Mouse (Mus musculus): ENCODE results near the gene Ccdc50. TPM values are rescaled to one million over a fixed set of nuclear protein-coding genes. Genes with fewer than 3 reads are reported as not detected.

The Ccdc50 gene
- polyA plus RNA-seq, 1 experiment from 2014 or later, result 40.7 TPM

GRCm38 (mm10) chr16:27389534-27390282, 1.0 kb downstream of the Ccdc50 start:
- peak overlapping the region; percentile 91; the same call in 1 of the 2 replicates for H3K27ac ChIP-seq (ENCODE audit: low read depth, low read length)
- peaks cover 7% of the 10 kb centered on the region for H3K4me1 ChIP-seq (replicated peaks; ENCODE audit: control insufficient read depth, insufficient read depth, low read length)
- H3K9me3 ChIP-seq (ENCODE audit: control insufficient read depth, low read length), result no peaks in the 10 kb centered on the region
- H3K4me3 ChIP-seq (ENCODE audit: low read depth, low read length), result peak overlapping the region; percentile 91
- H3K27me3 ChIP-seq (replicated peaks; ENCODE audit: control insufficient read depth, insufficient read depth, low read length), result no peaks in the 10 kb centered on the region
- H3K4me2 ChIP-seq, result peak overlapping the region; percentile 77
- H3K9ac ChIP-seq (ENCODE audit: low read depth, low read length), result peak overlapping the region; percentile 95
- ATAC-seq (replicated peaks; ENCODE audit: low FRiP score) (0 out of 2 replicates have a peak, but pooled peaks have one; percentile 14), DNase-seq (ENCODE audit: low spot score) (peak; percentile 34)
- no peaks in the 10 kb centered on the region for H3K36me3 ChIP-seq (ENCODE audit: control insufficient read depth, insufficient read depth, low read length)
- 36% methylated on average over 7 of the region's 7 CpGs for whole genome bisulfite sequencing

GRCm38 (mm10) chr16:27390306-27390705, 1.6 kb downstream of the Ccdc50 start:
- Histone ChIP-seq H3K4me3 (ENCODE audit: low read depth, low read length) (peak overlapping the region; percentile 91), H3K9me3 (ENCODE audit: control insufficient read depth, low read length) (no peaks in the 10 kb centered on the region), H3K27me3 (replicated peaks; ENCODE audit: control insufficient read depth, insufficient read depth, low read length) (no peaks in the 10 kb centered on the region), H3K36me3 (ENCODE audit: control insufficient read depth, insufficient read depth, low read length) (no peaks in the 10 kb centered on the region), H3K27ac (ENCODE audit: low read depth, low read length) (no peak overlapping the region), H3K4me2 (peak overlapping the region; percentile 77), H3K9ac (ENCODE audit: low read depth, low read length) (peak overlapping the region; percentile 95), H3K4me1 (replicated peaks; ENCODE audit: control insufficient read depth, insufficient read depth, low read length) (peaks cover 7% of the 10 kb centered on the region)
- ATAC-seq (replicated peaks; ENCODE audit: low FRiP score) (no peak), DNase-seq (ENCODE audit: low spot score) (no peak)
- WGBS, result 87% methylated on average over 4 of the region's 4 CpGs

DNA sequence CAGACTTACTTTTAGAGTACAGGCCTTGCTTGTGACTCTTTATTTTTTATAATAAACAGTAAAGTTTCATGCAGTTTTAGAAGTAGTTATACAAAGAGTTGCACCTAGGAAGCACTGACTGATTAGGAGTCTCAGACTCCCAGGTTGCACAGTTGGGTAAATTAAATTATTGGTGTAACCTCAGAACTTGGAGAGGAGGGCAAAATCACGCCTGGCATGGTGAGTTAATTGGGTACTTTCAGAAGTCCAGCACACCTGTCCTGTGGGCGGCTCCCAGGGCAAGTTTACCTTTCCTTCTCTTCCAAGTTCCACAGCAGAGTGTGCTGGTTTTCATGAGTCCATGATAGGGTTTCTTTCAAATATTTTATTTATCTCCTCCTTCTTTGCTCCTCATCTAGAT, 3.2 kb downstream of the Ccdc50 start:
- H3K36me3 ChIP-seq (ENCODE audit: control insufficient read depth, insufficient read depth, low read length), result no peaks in the 10 kb centered on the region
- H3K4me3 ChIP-seq (ENCODE audit: low read depth, low read length), result no peak overlapping the region
- no peaks in the 10 kb centered on the region for H3K9me3 ChIP-seq (ENCODE audit: control insufficient read depth, low read length)
- no peaks in the 10 kb centered on the region for H3K27me3 ChIP-seq (replicated peaks; ENCODE audit: control insufficient read depth, insufficient read depth, low read length)
- peaks cover 7% of the 10 kb centered on the region for H3K4me1 ChIP-seq (replicated peaks; ENCODE audit: control insufficient read depth, insufficient read depth, low read length)
- H3K9ac ChIP-seq (ENCODE audit: low read depth, low read length), result no peak overlapping the region
- no peak for ATAC-seq (replicated peaks; ENCODE audit: low FRiP score)
- no peak for DNase-seq (ENCODE audit: low spot score)
- no peak overlapping the region for H3K27ac ChIP-seq (ENCODE audit: low read depth, low read length)
- H3K4me2 ChIP-seq, result no peak overlapping the region
- WGBS, result 92% methylated on average over 2 of the region's 2 CpGs

- no peak overlapping the region for H3K4me3 ChIP-seq (ENCODE audit: low read depth, low read length)
- WGBS, result 83% methylated on average over 4 of the region's 4 CpGs
- no peaks in the 10 kb centered on the region for H3K27me3 ChIP-seq (replicated peaks; ENCODE audit: control insufficient read depth, insufficient read depth, low read length)
- no peak overlapping the region for H3K9ac ChIP-seq (ENCODE audit: low read depth, low read length)
- DNase-seq (ENCODE audit: low spot score), result no peak
- H3K4me2 ChIP-seq, result no peak overlapping the region
- H3K27ac ChIP-seq (ENCODE audit: low read depth, low read length), result no peak overlapping the region
- ATAC-seq (replicated peaks; ENCODE audit: low FRiP score), result no peak
- no peaks in the 10 kb centered on the region; the same call in 1 of the 2 replicates for H3K4me1 ChIP-seq (replicated peaks; ENCODE audit: control insufficient read depth, insufficient read depth, low read length)
- no peaks in the 10 kb centered on the region for H3K9me3 ChIP-seq (ENCODE audit: control insufficient read depth, low read length)
- no peaks in the 10 kb centered on the region; the same call in 1 of the 2 replicates for H3K36me3 ChIP-seq (ENCODE audit: control insufficient read depth, insufficient read depth, low read length)
These were observed 6.8 kb downstream of the Ccdc50 start for GRCm38 (mm10) chr16:27395251-27396037.

DNA sequence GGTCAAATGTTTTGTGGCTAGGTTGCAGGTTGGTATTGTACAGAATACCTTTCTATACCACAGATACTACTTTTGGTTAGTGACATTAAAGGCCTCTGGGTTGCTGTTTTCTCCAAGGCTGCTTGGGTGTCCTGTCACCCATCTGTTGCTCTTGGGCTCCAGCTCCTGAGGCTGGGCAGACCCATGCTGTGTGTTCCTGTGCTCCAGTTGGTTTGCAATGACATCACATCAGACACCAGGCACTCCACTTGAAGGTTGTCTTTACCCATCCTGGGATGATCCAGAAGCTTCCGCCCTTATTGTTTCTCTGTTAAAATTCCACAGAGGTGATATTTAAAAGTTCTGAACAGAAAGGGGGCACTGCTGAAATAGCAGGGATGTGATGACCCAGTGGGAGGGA, 8.3 kb downstream of the Ccdc50 start:
- WGBS, result 91% methylated on average over 1 of the region's 1 CpGs
- H3K9me3 ChIP-seq (ENCODE audit: control insufficient read depth, low read length), result no peaks in the 10 kb centered on the region
- ATAC-seq (replicated peaks; ENCODE audit: low FRiP score), result no peak

GRCm38 (mm10) chr16:27399026-27399718, 10.5 kb downstream of the Ccdc50 start:
- WGBS, result 77% methylated on average over 3 of the region's 3 CpGs
- no peaks in the 10 kb centered on the region for H3K27me3 ChIP-seq (replicated peaks; ENCODE audit: control insufficient read depth, insufficient read depth, low read length)
- no peaks in the 10 kb centered on the region for H3K4me1 ChIP-seq (replicated peaks; ENCODE audit: control insufficient read depth, insufficient read depth, low read length)
- no peak overlapping the region for H3K27ac ChIP-seq (ENCODE audit: low read depth, low read length)
- no peak overlapping the region for H3K9ac ChIP-seq (ENCODE audit: low read depth, low read length)
- DNase-seq (ENCODE audit: low spot score) (no peak), ATAC-seq (replicated peaks; ENCODE audit: low FRiP score) (no peak)
- no peak overlapping the region for H3K4me2 ChIP-seq
- H3K9me3 ChIP-seq (ENCODE audit: control insufficient read depth, low read length), result no peaks in the 10 kb centered on the region
- H3K4me3 ChIP-seq (ENCODE audit: low read depth, low read length), result no peak overlapping the region
- H3K36me3 ChIP-seq (ENCODE audit: control insufficient read depth, insufficient read depth, low read length), result no peaks in the 10 kb centered on the region; the same call in 1 of the 2 replicates

More for the DNA sequence above, 8.3 kb downstream of the Ccdc50 start:
- DNase-seq (ENCODE audit: low spot score), result no peak
- Histone ChIP-seq H3K27me3 (replicated peaks; ENCODE audit: control insufficient read depth, insufficient read depth, low read length) (no peaks in the 10 kb centered on the region), H3K4me1 (replicated peaks; ENCODE audit: control insufficient read depth, insufficient read depth, low read length) (no peaks in the 10 kb centered on the region), H3K27ac (ENCODE audit: low read depth, low read length) (no peak overlapping the region), H3K9ac (ENCODE audit: low read depth, low read length) (no peak overlapping the region), H3K4me2 (no peak overlapping the region), H3K4me3 (ENCODE audit: low read depth, low read length) (no peak overlapping the region), H3K36me3 (ENCODE audit: control insufficient read depth, insufficient read depth, low read length) (no peaks in the 10 kb centered on the region; the same call in 1 of the 2 replicates)

GRCm38 (mm10) chr16:27399719-27400253, 11.1 kb downstream of the Ccdc50 start:
- Histone ChIP-seq H3K9ac (ENCODE audit: low read depth, low read length) (no peak overlapping the region), H3K4me3 (ENCODE audit: low read depth, low read length) (no peak overlapping the region), H3K4me2 (no peak overlapping the region), H3K9me3 (ENCODE audit: control insufficient read depth, low read length) (no peaks in the 10 kb centered on the region), H3K27me3 (replicated peaks; ENCODE audit: control insufficient read depth, insufficient read depth, low read length) (no peaks in the 10 kb centered on the region), H3K27ac (ENCODE audit: low read depth, low read length) (no peak overlapping the region), H3K36me3 (ENCODE audit: control insufficient read depth, insufficient read depth, low read length) (no peaks in the 10 kb centered on the region; the same call in 1 of the 2 replicates), H3K4me1 (replicated peaks; ENCODE audit: control insufficient read depth, insufficient read depth, low read length) (no peaks in the 10 kb centered on the region)
- no peak for ATAC-seq (replicated peaks; ENCODE audit: low FRiP score)
- WGBS, result 87% methylated on average over 6 of the region's 6 CpGs
- DNase-seq (ENCODE audit: low spot score), result no peak

DNA sequence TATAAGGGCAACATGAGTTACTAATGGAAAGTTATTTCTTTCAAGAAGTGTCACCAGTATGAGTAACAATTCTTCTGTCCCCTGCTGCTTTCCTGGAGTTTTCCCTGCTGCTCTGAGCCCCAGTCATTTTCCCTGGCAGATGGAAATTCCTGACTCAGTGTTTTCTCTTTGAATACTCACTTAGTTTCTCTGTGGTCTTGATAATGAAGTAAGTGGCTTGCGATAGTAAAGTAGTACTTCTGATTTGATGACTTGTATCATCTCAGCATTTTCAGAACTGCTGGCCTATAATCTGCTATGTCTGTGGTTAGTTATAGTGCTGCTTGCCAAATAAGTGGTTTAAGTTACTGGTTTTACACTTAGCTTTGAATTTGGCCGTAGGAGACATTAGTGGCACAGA, 12.9 kb downstream of the Ccdc50 start:
- Histone ChIP-seq H3K4me3 (ENCODE audit: low read depth, low read length) (no peak overlapping the region), H3K36me3 (ENCODE audit: control insufficient read depth, insufficient read depth, low read length) (peaks cover 1% of the 10 kb centered on the region; the same call in 1 of the 2 replicates), H3K27me3 (replicated peaks; ENCODE audit: control insufficient read depth, insufficient read depth, low read length) (no peaks in the 10 kb centered on the region), H3K4me1 (replicated peaks; ENCODE audit: control insufficient read depth, insufficient read depth, low read length) (no peaks in the 10 kb centered on the region), H3K4me2 (no peak overlapping the region), H3K9me3 (ENCODE audit: control insufficient read depth, low read length) (no peaks in the 10 kb centered on the region), H3K27ac (ENCODE audit: low read depth, low read length) (no peak overlapping the region; the same call in 1 of the 2 replicates), H3K9ac (ENCODE audit: low read depth, low read length) (no peak overlapping the region)
- DNase-seq (ENCODE audit: low spot score) (no peak), ATAC-seq (replicated peaks; ENCODE audit: low FRiP score) (no peak)
- 81% methylated on average over 2 of the region's 2 CpGs for WGBS

Measured in liver, embryonic 11.5 days (tissue).